Mouse (Mus musculus): ENCODE results near the gene Sec24c. TPM values are rescaled to one million over a fixed set of nuclear protein-coding genes. Genes with fewer than 3 reads are reported as not detected.

Sec24c gene
- polyA plus RNA-seq, 2 experiments = 77.2 to 149 TPM

GRCm38 (mm10) chr14:20735892-20736390 lies 61.8 kb downstream of the Sec24c start:
- Histone ChIP-seq H3K9ac (ENCODE audit: low read depth, low read length, severe bottlenecking) (no peak overlapping the region), H3K4me2 (replicated peaks; ENCODE audit: low read depth, low read length, severe bottlenecking) (no peak overlapping the region), H3K36me3 (ENCODE audit: control insufficient read depth, insufficient read depth, low read length) (peaks cover 55% of the 10 kb centered on the region), H3K4me1 (ENCODE audit: control insufficient read depth, insufficient read depth, low read length) (no peaks in the 10 kb centered on the region), H3K27ac (replicated peaks; ENCODE audit: low read depth, low read length) (no peak overlapping the region), H3K27me3 (ENCODE audit: control insufficient read depth, insufficient read depth, low read length) (no peaks in the 10 kb centered on the region), H3K4me3 (replicated peaks; ENCODE audit: low read length) (no peak overlapping the region), H3K9me3 (ENCODE audit: control insufficient read depth, low read length) (no peaks in the 10 kb centered on the region)
- DNase-seq (ENCODE audit: low spot score) = no peak
- WGBS = 92% methylated on average over 13 of the region's 13 CpGs
- no peak for TF ChIP-seq POLR2A (IDR thresholded peaks at IDR 0.05; ENCODE audit: borderline replicate concordance, extremely low read depth, insufficient read depth, insufficient read length)
- ATAC-seq (ENCODE audit: low FRiP score, low read depth) = no peak

- Histone ChIP-seq H3K4me1 (ENCODE audit: control insufficient read depth, insufficient read depth, low read length) (no peaks in the 10 kb centered on the region), H3K4me3 (replicated peaks; ENCODE audit: low read length) (no peak overlapping the region), H3K27me3 (ENCODE audit: control insufficient read depth, insufficient read depth, low read length) (no peaks in the 10 kb centered on the region), H3K4me2 (replicated peaks; ENCODE audit: low read depth, low read length, severe bottlenecking) (no peak overlapping the region), H3K27ac (replicated peaks; ENCODE audit: low read depth, low read length) (no peak overlapping the region), H3K9ac (ENCODE audit: low read depth, low read length, severe bottlenecking) (no peak overlapping the region), H3K36me3 (ENCODE audit: control insufficient read depth, insufficient read depth, low read length) (peaks cover 56% of the 10 kb centered on the region), H3K9me3 (ENCODE audit: control insufficient read depth, low read length) (no peaks in the 10 kb centered on the region)
- DNase-seq (ENCODE audit: low spot score) (no peak), ATAC-seq (ENCODE audit: low FRiP score, low read depth) (no peak)
- no peak for TF ChIP-seq POLR2A (IDR thresholded peaks at IDR 0.05; ENCODE audit: borderline replicate concordance, extremely low read depth, insufficient read depth, insufficient read length)
- 57% methylated on average over 14 of the region's 14 CpGs for WGBS
These were observed 63.2 kb downstream of the Sec24c start for GRCm38 (mm10) chr14:20737306-20737705.

GRCm38 (mm10) chr14:20738511-20738910 lies 64.4 kb downstream of the Sec24c start:
- Histone ChIP-seq H3K4me1 (ENCODE audit: control insufficient read depth, insufficient read depth, low read length) (no peaks in the 10 kb centered on the region), H3K9me3 (ENCODE audit: control insufficient read depth, low read length) (no peaks in the 10 kb centered on the region), H3K27ac (replicated peaks; ENCODE audit: low read depth, low read length) (no peak overlapping the region), H3K4me2 (replicated peaks; ENCODE audit: low read depth, low read length, severe bottlenecking) (no peak overlapping the region), H3K36me3 (ENCODE audit: control insufficient read depth, insufficient read depth, low read length) (peaks cover 65% of the 10 kb centered on the region), H3K27me3 (ENCODE audit: control insufficient read depth, insufficient read depth, low read length) (no peaks in the 10 kb centered on the region), H3K4me3 (replicated peaks; ENCODE audit: low read length) (no peak overlapping the region), H3K9ac (ENCODE audit: low read depth, low read length, severe bottlenecking) (no peak overlapping the region)
- no peak for DNase-seq (ENCODE audit: low spot score)
- no peak for ATAC-seq (ENCODE audit: low FRiP score, low read depth)
- no peak for TF ChIP-seq POLR2A (IDR thresholded peaks at IDR 0.05; ENCODE audit: borderline replicate concordance, extremely low read depth, insufficient read depth, insufficient read length)
- 78% methylated on average over 8 of the region's 8 CpGs for WGBS

GRCm38 (mm10) chr14:20741301-20741700 lies 67.2 kb downstream of the Sec24c start:
- H3K9ac ChIP-seq (ENCODE audit: low read depth, low read length, severe bottlenecking) = 0 out of 2 replicates have a peak overlapping the region, but pooled peaks have one; percentile 25
- H3K36me3 ChIP-seq (ENCODE audit: control insufficient read depth, insufficient read depth, low read length) = peaks cover 79% of the 10 kb centered on the region
- no peak overlapping the region for H3K4me3 ChIP-seq (replicated peaks; ENCODE audit: low read length)

GRCm38 (mm10) chr14:20743614-20744013 lies 69.5 kb downstream of the Sec24c start:
- Histone ChIP-seq H3K27me3 (ENCODE audit: control insufficient read depth, insufficient read depth, low read length) (no peaks in the 10 kb centered on the region), H3K36me3 (ENCODE audit: control insufficient read depth, insufficient read depth, low read length) (peaks cover 66% of the 10 kb centered on the region), H3K4me1 (ENCODE audit: control insufficient read depth, insufficient read depth, low read length) (no peaks in the 10 kb centered on the region), H3K9me3 (ENCODE audit: control insufficient read depth, low read length) (no peaks in the 10 kb centered on the region), H3K4me3 (replicated peaks; ENCODE audit: low read length) (no peak overlapping the region), H3K27ac (replicated peaks; ENCODE audit: low read depth, low read length) (no peak overlapping the region), H3K9ac (ENCODE audit: low read depth, low read length, severe bottlenecking) (no peak overlapping the region), H3K4me2 (replicated peaks; ENCODE audit: low read depth, low read length, severe bottlenecking) (no peak overlapping the region)
- TF ChIP-seq POLR2A (IDR thresholded peaks at IDR 0.05; ENCODE audit: borderline replicate concordance, extremely low read depth, insufficient read depth, insufficient read length) = no peak
- DNase-seq (ENCODE audit: low spot score) (no peak), ATAC-seq (ENCODE audit: low FRiP score, low read depth) (no peak)
- 81% methylated on average over 3 of the region's 3 CpGs for WGBS

More at GRCm38 (mm10) chr14:20741301-20741700, 67.2 kb downstream of the Sec24c start:
- no peaks in the 10 kb centered on the region for H3K9me3 ChIP-seq (ENCODE audit: control insufficient read depth, low read length)
- H3K27ac ChIP-seq (replicated peaks; ENCODE audit: low read depth, low read length) = no peak overlapping the region
- 93% methylated on average over 9 of the region's 9 CpGs for WGBS
- no peak for TF ChIP-seq POLR2A (IDR thresholded peaks at IDR 0.05; ENCODE audit: borderline replicate concordance, extremely low read depth, insufficient read depth, insufficient read length)
- H3K27me3 ChIP-seq (ENCODE audit: control insufficient read depth, insufficient read depth, low read length) = no peaks in the 10 kb centered on the region
- no peaks in the 10 kb centered on the region for H3K4me1 ChIP-seq (ENCODE audit: control insufficient read depth, insufficient read depth, low read length)
- ATAC-seq (ENCODE audit: low FRiP score, low read depth) (no peak), DNase-seq (ENCODE audit: low spot score) (no peak)
- H3K4me2 ChIP-seq (replicated peaks; ENCODE audit: low read depth, low read length, severe bottlenecking) = no peak overlapping the region

Small RNAs within 50 kb of the gene (microRNA-seq; reads per million reads assigned to microRNA genes)
- not detected for gene Mir6946

Other genes starting within 250 kb of the Sec24c start
- 0.18 and 0.30 TPM in 2 replicates for gene Cfap70, start 222.1 kb upstream of the Sec24c start, polyA plus RNA-seq (2012; rRNA removed)
- gene Cfap70, start 222.1 kb upstream of the Sec24c start, polyA plus RNA-seq (2014; fragmentation: Nextera tagmentation; extraction: Ambion mirVana) = 0.15 and 0.76 TPM in 2 replicates
- gene Anxa7, start 194.2 kb upstream of the Sec24c start, polyA plus RNA-seq (2012; rRNA removed) = 50.5 and 52.8 TPM in 2 replicates
- 45.5 and 46.5 TPM in 2 replicates for gene Anxa7, start 194.2 kb upstream of the Sec24c start, polyA plus RNA-seq (2014; fragmentation: Nextera tagmentation; extraction: Ambion mirVana)
- 5.6 and 6.3 TPM in 2 replicates for gene Mss51, start 177.4 kb upstream of the Sec24c start, polyA plus RNA-seq (2012; rRNA removed)
- gene Mss51, start 177.4 kb upstream of the Sec24c start, polyA plus RNA-seq (2014; fragmentation: Nextera tagmentation; extraction: Ambion mirVana) = 1.5 and 1.8 TPM in 2 replicates
- 82.6 and 88.4 TPM in 2 replicates for gene Ppp3cb, start 127.7 kb upstream of the Sec24c start, polyA plus RNA-seq (2012; rRNA removed)
- 67.1 and 69.9 TPM in 2 replicates for gene Ppp3cb, start 127.7 kb upstream of the Sec24c start, polyA plus RNA-seq (2014; fragmentation: Nextera tagmentation; extraction: Ambion mirVana)
- 16.3 and 17.3 TPM in 2 replicates for gene Usp54, start 33.2 kb upstream of the Sec24c start, polyA plus RNA-seq (2012; rRNA removed)
- gene Usp54, start 33.2 kb upstream of the Sec24c start, polyA plus RNA-seq (2014; fragmentation: Nextera tagmentation; extraction: Ambion mirVana) = 9.6 and 11.0 TPM in 2 replicates
- gene Myoz1, start 17.8 kb upstream of the Sec24c start, polyA plus RNA-seq (2012; rRNA removed) = 6.9 and 8.5 TPM in 2 replicates
- gene Myoz1, start 17.8 kb upstream of the Sec24c start, polyA plus RNA-seq (2014; fragmentation: Nextera tagmentation; extraction: Ambion mirVana) = 3.8 and 9.7 TPM in 2 replicates
- 25.4 and 27.1 TPM in 2 replicates for gene Synpo2l, start 6.0 kb upstream of the Sec24c start, polyA plus RNA-seq (2012; rRNA removed)
- 25.2 and 31.5 TPM in 2 replicates for gene Synpo2l, start 6.0 kb upstream of the Sec24c start, polyA plus RNA-seq (2014; fragmentation: Nextera tagmentation; extraction: Ambion mirVana)
- 22.6 and 26.7 TPM in 2 replicates for gene Fut11, start 20.7 kb downstream of the Sec24c start, polyA plus RNA-seq (2012; rRNA removed)
- 26.9 and 29.2 TPM in 2 replicates for gene Fut11, start 20.7 kb downstream of the Sec24c start, polyA plus RNA-seq (2014; fragmentation: Nextera tagmentation; extraction: Ambion mirVana)
- 62.8 and 131 TPM in 2 replicates for gene Chchd1, start 28.7 kb downstream of the Sec24c start, polyA plus RNA-seq (2012; rRNA removed)
- 187 and 202 TPM in 2 replicates for gene Chchd1, start 28.7 kb downstream of the Sec24c start, polyA plus RNA-seq (2014; fragmentation: Nextera tagmentation; extraction: Ambion mirVana)
- 195 and 272 TPM in 2 replicates for gene Zswim8, start 33.2 kb downstream of the Sec24c start, polyA plus RNA-seq (2012; rRNA removed)
- 38.9 and 43.7 TPM in 2 replicates for gene Zswim8, start 33.2 kb downstream of the Sec24c start, polyA plus RNA-seq (2014; fragmentation: Nextera tagmentation; extraction: Ambion mirVana)
- 65.9 and 74.0 TPM in 2 replicates for gene Ndst2, start 60.3 kb downstream of the Sec24c start, polyA plus RNA-seq (2012; rRNA removed)
- gene Ndst2, start 60.3 kb downstream of the Sec24c start, polyA plus RNA-seq (2014; fragmentation: Nextera tagmentation; extraction: Ambion mirVana) = 36.5 and 41.4 TPM in 2 replicates
- 58.2 and 58.4 TPM in 2 replicates for gene Camk2g, start 119.8 kb downstream of the Sec24c start, polyA plus RNA-seq (2012; rRNA removed)
- 58.0 and 60.5 TPM in 2 replicates for gene Camk2g, start 119.8 kb downstream of the Sec24c start, polyA plus RNA-seq (2014; fragmentation: Nextera tagmentation; extraction: Ambion mirVana)
- 8.3 and 9.1 TPM in 2 replicates for gene Plau, start 162.4 kb downstream of the Sec24c start, polyA plus RNA-seq (2012; rRNA removed)
- gene Plau, start 162.4 kb downstream of the Sec24c start, polyA plus RNA-seq (2014; fragmentation: Nextera tagmentation; extraction: Ambion mirVana) = 3.1 and 3.4 TPM in 2 replicates

Data from limb, embryonic 14.5 days (tissue).